19 mouse cellular contexts compared by ENCODE assay signal in the genomic region with DNA sequence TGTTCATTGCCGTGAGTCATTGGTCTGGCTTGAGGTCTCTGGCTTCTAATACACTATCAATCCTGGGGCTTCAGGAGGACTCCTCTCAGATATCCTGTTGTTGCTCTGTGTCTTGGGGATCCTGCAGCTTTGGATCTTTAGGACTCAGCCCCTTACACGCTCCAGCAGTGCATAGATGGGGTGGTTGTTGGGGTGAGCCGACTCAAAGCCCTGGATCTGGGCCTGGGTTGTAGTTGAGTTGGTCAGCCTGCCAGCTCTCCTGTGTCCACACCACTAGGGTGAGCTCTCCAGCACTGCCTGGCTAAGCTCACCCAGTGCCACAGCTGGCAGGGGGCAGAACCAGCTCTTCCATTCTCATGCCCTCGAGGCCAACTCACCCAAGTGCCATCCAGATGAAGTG.
"Had no signal": no experiment of that assay in that cellular context is flagged by ENCODE, and none has a peak within 500 bp of the region (broad histone marks: within the 10 kb centered on the region; RNA-seq: fewer than 3 reads in every experiment).

No protein-coding gene starts in this region.

- ATAC-seq: midbrain, embryonic 16.5 days had no signal

- H3K27ac ChIP-seq: midbrain, embryonic 10.5 days; midbrain, embryonic 12.5 days; neural tube, embryonic 13.5 days; neural tube, embryonic 15.5 days had no signal

- H3K4me3 ChIP-seq: midbrain, embryonic 10.5 days; midbrain, embryonic 12.5 days; myocyte; neural tube, embryonic 13.5 days; neural tube, embryonic 15.5 days had no signal

- H3K4me2 ChIP-seq: lung, embryonic 14.5 days; midbrain, embryonic 12.5 days; neural tube, embryonic 13.5 days; neural tube, embryonic 15.5 days had no signal

- H3K27me3 ChIP-seq: midbrain, embryonic 12.5 days; neural tube, embryonic 13.5 days; neural tube, embryonic 15.5 days had no signal

- DNase-seq: lung, adult 18-20 months; lung, embryonic 14.5 days; lung, postnatal 10 days; lung, postnatal 4 days; midbrain, embryonic 14.5 days; retina, postnatal 1 day; right cerebral cortex, adult 18-20 months; right cerebral cortex, postnatal 25 days; right cerebral cortex, postnatal 4 days; spleen, adult 18-20 months; thymus, adult 2 months; thymus, postnatal 25 days; thymus, postnatal 4 days had no signal

- H3K9ac ChIP-seq: lung, embryonic 14.5 days; midbrain, embryonic 12.5 days; neural tube, embryonic 13.5 days; neural tube, embryonic 15.5 days had no signal

- H3K36me3 ChIP-seq: midbrain, embryonic 10.5 days; midbrain, embryonic 12.5 days; neural tube, embryonic 13.5 days; neural tube, embryonic 15.5 days had no signal

- H3K9me3 ChIP-seq: midbrain, embryonic 10.5 days; midbrain, embryonic 12.5 days; neural tube, embryonic 13.5 days; neural tube, embryonic 15.5 days had no signal
